Mouse (Mus musculus): ENCODE results near the gene Dhrs3.

The Dhrs3 gene

DNA sequence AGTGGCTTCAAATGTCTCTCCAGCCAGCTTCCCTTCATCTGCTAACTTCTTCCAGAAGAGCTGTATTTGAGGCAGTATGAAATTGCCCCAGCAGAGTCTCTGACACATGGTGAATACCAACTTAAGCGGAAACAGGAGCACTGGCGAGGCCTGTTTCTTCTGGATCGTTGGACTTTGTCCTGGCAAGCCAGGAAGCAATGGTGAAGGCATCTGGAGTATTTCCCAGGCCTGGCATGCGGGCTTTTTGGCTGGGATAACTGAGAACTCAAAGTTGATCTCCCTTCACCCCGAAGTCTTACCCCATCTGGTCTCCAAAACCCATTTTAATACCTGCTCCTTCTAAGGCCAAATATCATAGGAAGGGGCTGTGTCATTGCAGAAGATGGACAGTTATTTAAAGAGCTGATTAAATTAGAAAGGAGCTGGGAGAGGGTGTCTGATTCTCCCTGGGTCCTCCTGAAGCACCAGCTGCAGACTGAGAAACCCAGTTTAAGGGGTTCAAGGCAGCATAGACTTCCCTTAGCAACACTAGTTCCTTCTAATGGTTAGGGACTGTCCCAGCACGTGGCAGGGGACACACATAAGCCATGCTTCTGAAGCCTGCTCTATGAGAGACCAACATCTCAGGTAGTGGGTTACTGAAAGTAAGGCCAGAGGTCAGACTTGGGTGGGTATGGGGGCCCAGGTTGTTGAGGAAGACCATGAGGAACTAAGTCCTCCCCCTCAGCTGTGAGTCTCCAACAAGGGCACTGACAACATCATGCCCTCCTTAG, 80.5 kb downstream of the Dhrs3 start:
- DNase-seq (ENCODE audit: low spot score) = no peak

DNA sequence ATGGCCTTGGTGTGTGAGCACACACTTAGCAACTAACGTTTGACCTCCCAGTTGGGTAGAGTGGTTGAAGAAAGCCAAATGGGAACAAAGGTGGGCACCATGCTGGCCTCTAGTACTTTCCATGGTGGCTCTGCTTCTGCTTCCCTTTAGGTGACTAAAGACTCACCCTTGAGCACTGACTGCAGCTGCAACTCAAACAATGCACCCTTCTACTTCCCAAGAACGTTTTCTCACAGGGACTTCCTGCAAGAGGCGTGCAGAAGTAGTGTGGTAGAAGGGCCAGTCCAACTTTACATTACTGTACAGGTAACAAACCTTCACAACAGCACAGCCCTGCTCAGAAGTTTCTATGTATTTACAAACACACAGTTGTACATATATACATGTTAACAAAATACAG, 81.8 kb downstream of the Dhrs3 start:
- DNase-seq (ENCODE audit: low spot score) = no peak

- DNase-seq (ENCODE audit: low spot score) = no peak
These were observed 82.9 kb downstream of the Dhrs3 start for GRCm38 (mm10) chr4:144975505-144975904.

DNA sequence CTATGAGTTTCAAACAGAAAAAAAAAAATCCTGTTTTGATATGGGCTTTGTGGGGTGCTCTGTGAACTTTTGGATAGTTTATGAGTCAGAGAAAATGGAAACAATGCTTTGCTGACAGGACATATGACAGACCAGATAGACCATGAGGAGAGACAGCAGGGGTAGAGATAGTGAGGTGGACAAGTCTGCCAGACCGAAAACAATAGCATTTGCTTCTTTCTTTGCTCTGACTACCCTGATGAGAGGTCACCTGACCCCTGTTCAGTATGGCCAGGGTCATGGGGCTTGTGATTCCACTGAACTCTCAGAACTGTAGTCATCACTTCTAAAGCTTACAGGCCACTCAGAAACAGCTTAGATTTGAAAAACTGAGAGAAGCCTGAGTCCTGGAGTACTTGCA, 84.4 kb downstream of the Dhrs3 start:
- no peak for DNase-seq (ENCODE audit: low spot score)
